Mouse (Mus musculus) midbrain, embryonic 14.5 days (tissue): ENCODE measurements around the gene Il17rc. TPM values are rescaled to one million over a fixed set of nuclear protein-coding genes. Genes with fewer than 3 reads are reported as not detected.

Source experiments
- ATAC-seq: fragments of 200-750 bp; cut with Nextera tagmentation; 2 replicates; pipeline ENCODE4 v1.8.0; 2017; ENCODE audit warnings: moderate number of reproducible peaks, moderate library complexity; ENCODE audit not compliant: low FRiP score, low TSS enrichment
- DNase-seq: peaks from one replicate; pipeline ENCODE4 v3.0.0-alpha.2; 2015
- H3K27ac ChIP-seq: fragments of 300-500 bp; sonication (generic); replicated peaks from 2 replicates; pipeline ENCODE4 v1.5.1; 2014; ENCODE audit warnings: mild to moderate bottlenecking, low read depth, low read length, moderate library complexity
- H3K27me3 ChIP-seq: fragments of 300-500 bp; sonication (generic); 2 replicates; pipeline ENCODE4 v1.6.1; 2014; ENCODE audit warnings: low read length, control low read depth, mixed read lengths; ENCODE audit not compliant: control insufficient read depth, insufficient read depth
- H3K36me3 ChIP-seq: fragments of 300-500 bp; sonication (generic); 2 replicates; pipeline ENCODE4 v1.6.1; 2014; ENCODE audit warnings: low read length, control low read depth; ENCODE audit not compliant: control insufficient read depth, insufficient read depth
- H3K4me1 ChIP-seq: fragments of 300-500 bp; sonication (generic); 2 replicates; pipeline ENCODE4 v1.6.1; 2014; ENCODE audit warnings: mild to moderate bottlenecking, antibody characterized with exemption, low read length, control low read depth; ENCODE audit not compliant: control insufficient read depth, insufficient read depth
- H3K4me2 ChIP-seq: fragments of 300-500 bp; sonication (generic); 2 replicates; pipeline ENCODE4 v1.6.1; 2014; ENCODE audit warnings: mild to moderate bottlenecking, low read length, moderate library complexity
- H3K4me3 ChIP-seq: fragments of 300-500 bp; sonication (generic); replicated peaks from 2 replicates; pipeline ENCODE4 v1.5.1; 2014; ENCODE audit warnings: low read depth, low read length
- H3K9ac ChIP-seq: fragments of 300-500 bp; sonication (generic); replicated peaks from 2 replicates; pipeline ENCODE4 v1.6.1; 2014; ENCODE audit warnings: mild to moderate bottlenecking, low read length, moderate library complexity
- H3K9me3 ChIP-seq: fragments of 300-500 bp; sonication (generic); 2 replicates; pipeline ENCODE4 v1.6.1; 2016; ENCODE audit warnings: low read length, control low read depth, mixed read lengths; ENCODE audit not compliant: control insufficient read depth
- WGBS: fragments of 180-500 bp; shearing (Covaris S2); extraction: QIAGEN DNeasy Blood & Tissue Kit; methylation state at CpG from one replicate; pipeline ENCODE4 v1.1.7; 2014; 5-methylcytosine and 5-hydroxymethylcytosine counted together
- polyA plus RNA-seq: library from polyadenylated mRNA; unstranded; fragments of >200 nt; fragmentation: Nextera tagmentation; extraction: Ambion mirVana; gene quantifications from 2 replicates; pipeline ENCODE4 v1.2.1, GENCODE M21; 2014

Il17rc gene
- polyA plus RNA-seq, 1 experiment from 2014 or later = 0.93 TPM

DNA sequence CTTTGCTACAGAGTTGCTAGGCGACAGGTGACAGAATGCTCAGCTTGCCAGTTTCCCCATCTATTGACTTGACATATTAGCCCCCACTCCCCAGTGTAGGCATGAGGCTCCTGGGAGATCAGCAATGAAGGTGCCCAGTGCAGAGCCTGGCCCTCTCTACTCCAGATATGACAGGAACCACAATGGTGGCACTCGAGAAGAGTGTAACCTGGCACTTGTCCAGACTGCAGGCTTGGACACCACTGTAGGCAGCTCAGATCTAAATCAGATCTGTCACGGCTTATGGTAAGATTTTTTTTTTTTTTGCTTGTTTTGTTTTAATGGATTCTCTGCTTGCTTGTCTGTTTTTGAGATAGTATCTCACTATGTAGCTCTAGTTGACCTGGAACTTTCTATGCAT is 37.6 kb upstream of the Il17rc start:
- no peaks in the 10 kb centered on the region for H3K27me3 ChIP-seq
- no peak overlapping the region for H3K9ac ChIP-seq
- no peak overlapping the region for H3K4me3 ChIP-seq
- H3K36me3 ChIP-seq = no peaks in the 10 kb centered on the region
- no peak overlapping the region for H3K4me2 ChIP-seq
- WGBS = 71% methylated on average over 3 of the region's 3 CpGs
- H3K4me1 ChIP-seq = no peaks in the 10 kb centered on the region
- H3K27ac ChIP-seq = no peak overlapping the region
- ATAC-seq (no peak), DNase-seq (no peak)
- no peaks in the 10 kb centered on the region for H3K9me3 ChIP-seq

- H3K27ac ChIP-seq = no peak overlapping the region
- H3K9me3 ChIP-seq = no peaks in the 10 kb centered on the region
- no peak overlapping the region for H3K4me3 ChIP-seq
- H3K36me3 ChIP-seq = no peaks in the 10 kb centered on the region
- no peaks in the 10 kb centered on the region for H3K4me1 ChIP-seq
- DNase-seq (no peak), ATAC-seq (no peak)
- no peaks in the 10 kb centered on the region for H3K27me3 ChIP-seq
- WGBS = 78% methylated on average over 7 of the region's 7 CpGs
- no peak overlapping the region for H3K9ac ChIP-seq
- no peak overlapping the region for H3K4me2 ChIP-seq
These were observed 36.5 kb upstream of the Il17rc start for GRCm38 (mm10) chr6:113434691-113435090.

DNA sequence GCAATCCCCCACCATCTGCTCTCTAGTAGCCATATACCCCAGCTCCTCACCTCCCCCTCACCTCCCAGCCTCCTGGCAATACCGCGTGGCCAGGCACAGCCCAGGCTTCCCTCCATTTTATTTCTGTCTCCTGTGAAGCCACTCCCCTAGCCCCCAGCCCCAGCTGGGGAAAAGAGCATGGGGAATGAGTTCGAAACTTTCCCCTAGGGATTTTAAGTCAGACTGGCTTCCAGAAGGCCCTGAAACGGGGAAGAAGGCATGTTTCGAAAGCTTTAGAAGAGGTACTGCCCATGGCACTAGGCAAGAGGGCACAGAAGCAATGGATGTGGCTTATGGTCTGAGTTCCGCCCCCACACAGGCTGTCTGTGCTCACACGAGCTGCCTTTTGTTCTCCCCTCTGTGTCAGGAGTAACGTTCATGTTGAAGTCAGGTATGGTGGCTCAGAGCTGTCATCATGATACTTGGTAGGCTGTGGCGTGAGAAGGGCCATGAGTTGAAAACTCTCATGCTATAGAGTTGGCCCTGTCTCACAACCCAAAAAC is 35.5 kb upstream of the Il17rc start, which contains the start of gene Cidec:
TSS of gene Cidec (minus strand) at position 97 of the 542 bp plus-strand sequence.
- H3K4me2 ChIP-seq = no peak within 1 kb of the TSS
- no peak within 1 kb of the TSS for H3K4me3 ChIP-seq
- no peak within 1 kb of the TSS for H3K9ac ChIP-seq
- no peaks in the 10 kb centered on the region for H3K9me3 ChIP-seq
- no peak within 1 kb of the TSS for H3K27ac ChIP-seq
- ATAC-seq (no peak), DNase-seq (no peak)
- no peaks in the 10 kb centered on the region for H3K4me1 ChIP-seq
- H3K27me3 ChIP-seq = no peaks in the 10 kb centered on the region
- 78% methylated on average over 9 of the region's 9 CpGs for WGBS
- no peaks in the 10 kb centered on the region for H3K36me3 ChIP-seq

DNA sequence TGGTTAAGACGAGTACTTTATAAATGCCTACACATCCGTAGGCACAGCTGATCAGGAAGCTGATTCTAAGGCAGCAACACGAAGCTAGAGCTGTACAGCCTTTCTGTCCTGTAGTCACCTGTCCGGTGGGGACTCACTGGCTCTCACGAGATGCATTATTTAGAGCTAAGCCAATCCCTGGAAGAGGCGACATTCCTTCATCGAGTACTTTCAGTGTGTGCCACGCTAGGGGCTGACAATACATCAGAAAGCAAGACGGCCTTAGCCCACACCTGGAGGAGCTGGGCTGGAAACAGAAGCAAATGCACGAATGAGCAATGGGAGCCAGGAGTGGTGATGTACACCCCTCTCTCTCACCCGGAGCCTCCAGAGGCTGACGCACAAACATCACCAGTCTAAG is 34.1 kb upstream of the Il17rc start:
- WGBS = 78% methylated on average over 12 of the region's 12 CpGs
- H3K9me3 ChIP-seq = no peaks in the 10 kb centered on the region
- ATAC-seq (no peak), DNase-seq (no peak)
- no peaks in the 10 kb centered on the region for H3K27me3 ChIP-seq
- no peaks in the 10 kb centered on the region for H3K36me3 ChIP-seq
- H3K4me1 ChIP-seq = no peaks in the 10 kb centered on the region
- no peak overlapping the region for H3K4me2 ChIP-seq
- no peak overlapping the region for H3K4me3 ChIP-seq
- no peak overlapping the region for H3K9ac ChIP-seq
- no peak overlapping the region for H3K27ac ChIP-seq

GRCm38 (mm10) chr6:113438721-113439430 is 32.4 kb upstream of the Il17rc start:
- DNase-seq (no peak), ATAC-seq (no peak)
- H3K4me3 ChIP-seq = no peak overlapping the region
- no peaks in the 10 kb centered on the region for H3K9me3 ChIP-seq
- peaks cover 7% of the 10 kb centered on the region for H3K4me1 ChIP-seq
- H3K4me2 ChIP-seq = no peak overlapping the region
- H3K27me3 ChIP-seq = no peaks in the 10 kb centered on the region
- H3K27ac ChIP-seq = no peak overlapping the region
- no peak overlapping the region for H3K9ac ChIP-seq
- no peaks in the 10 kb centered on the region for H3K36me3 ChIP-seq
- 65% methylated on average over 12 of the region's 12 CpGs for WGBS

GRCm38 (mm10) chr6:113440686-113441085 is 30.5 kb upstream of the Il17rc start:
- ATAC-seq (no peak), DNase-seq (no peak)
- no peaks in the 10 kb centered on the region for H3K9me3 ChIP-seq
- H3K36me3 ChIP-seq = peaks cover 3% of the 10 kb centered on the region; the same call in 1 of the 2 replicates
- H3K4me1 ChIP-seq = peaks cover 7% of the 10 kb centered on the region
- no peak overlapping the region for H3K4me3 ChIP-seq
- H3K27me3 ChIP-seq = no peaks in the 10 kb centered on the region
- no peak overlapping the region for H3K27ac ChIP-seq
- no peak overlapping the region for H3K9ac ChIP-seq
- H3K4me2 ChIP-seq = no peak overlapping the region
- WGBS = 85% methylated on average over 3 of the region's 3 CpGs

DNA sequence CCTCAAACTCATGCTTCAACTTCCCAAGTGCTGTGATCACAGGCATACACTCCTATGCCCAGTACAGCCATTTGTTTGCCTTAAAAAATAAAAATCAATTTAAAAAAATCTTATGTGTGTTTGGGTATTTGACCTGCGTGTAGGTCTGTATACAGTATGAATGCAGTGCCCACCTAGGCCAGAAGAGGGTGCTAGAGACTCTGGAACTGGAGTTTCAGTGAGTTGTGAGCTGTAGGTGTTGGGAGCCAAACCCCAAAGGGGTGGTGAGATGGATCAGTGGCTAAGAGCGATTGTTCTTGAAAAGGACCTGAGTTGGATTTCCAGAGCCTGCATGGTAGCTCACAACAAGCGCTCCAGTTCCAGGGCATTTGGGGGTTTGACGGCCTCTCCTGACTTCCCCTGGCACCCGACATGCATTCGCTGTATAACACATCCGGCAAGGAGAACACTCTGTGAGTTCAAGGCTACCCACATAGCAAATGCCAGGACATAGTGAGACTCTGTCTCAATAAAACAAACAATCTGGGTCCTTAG is 30.0 kb upstream of the Il17rc start:
- Histone ChIP-seq H3K4me1 (peaks cover 7% of the 10 kb centered on the region), H3K9me3 (no peaks in the 10 kb centered on the region), H3K27me3 (no peaks in the 10 kb centered on the region), H3K4me2 (no peak overlapping the region), H3K9ac (no peak overlapping the region), H3K36me3 (peaks cover 3% of the 10 kb centered on the region; the same call in 1 of the 2 replicates), H3K4me3 (no peak overlapping the region), H3K27ac (no peak overlapping the region)
- DNase-seq (peak; percentile 85), ATAC-seq (no peak)
- WGBS = 57% methylated on average over 7 of the region's 7 CpGs

GRCm38 (mm10) chr6:113442087-113442441 is 29.2 kb upstream of the Il17rc start:
- peak overlapping the region; percentile 78 for H3K27ac ChIP-seq
- H3K27me3 ChIP-seq = no peaks in the 10 kb centered on the region
- peaks cover 9% of the 10 kb centered on the region; the same call in 1 of the 2 replicates for H3K36me3 ChIP-seq
- peak overlapping the region; percentile 83 for H3K9ac ChIP-seq
- peaks cover 7% of the 10 kb centered on the region for H3K4me1 ChIP-seq
- DNase-seq (no peak), ATAC-seq (peak; percentile 13; the same call in 1 of the 2 replicates)
- peak overlapping the region; percentile 95 for H3K4me3 ChIP-seq
- no peaks in the 10 kb centered on the region for H3K9me3 ChIP-seq
- peak overlapping the region; percentile 95 for H3K4me2 ChIP-seq
- WGBS = 39% methylated on average over 9 of the region's 9 CpGs
